Mouse (Mus musculus) layer of hippocampus, postnatal 36 days (tissue): ENCODE results near the gene Proz. TPM values are rescaled to one million over a fixed set of nuclear protein-coding genes. Genes with fewer than 3 reads are reported as not detected.
"Not testable (repeated sequence)": the region's sequence is repeated elsewhere in the genome, so short reads cannot be mapped to it uniquely, and the experiment has no call there.

Source experiments
- DNase-seq, 2 experiments: peaks; one replicate each; pipeline ENCODE4 v3.0.0; 2022
- total RNA-seq, 2 experiments: library from RNA; stranded (reverse); gene quantifications; 2 replicates each; pipeline ENCODE4 v1.2.3; 2021

The Proz gene
- total RNA-seq: not detected

GRCm38 (mm10) chr8:13060441-13061150, at the start of gene Proz:
Gene Proz, plus strand, starts transcription at chr8:13060914.
- no peak for DNase-seq

DNA sequence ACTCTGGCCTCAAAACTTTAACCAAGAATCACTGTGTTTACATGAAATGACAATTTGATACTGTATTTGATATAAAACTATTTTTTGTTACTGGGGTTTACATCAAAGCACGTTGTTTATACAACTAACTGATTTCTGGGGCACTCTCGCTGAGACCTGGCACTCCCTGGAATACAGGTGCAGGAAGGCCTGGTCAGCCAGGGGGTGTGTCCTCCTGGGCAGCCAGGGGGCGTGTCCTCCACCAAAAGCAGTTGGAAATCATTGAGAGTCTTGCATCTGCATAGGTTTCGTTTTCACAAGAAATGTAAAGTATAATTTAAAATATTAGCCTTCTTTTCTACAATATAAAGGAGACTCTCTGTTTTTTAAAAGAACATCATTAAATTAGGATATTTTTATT, 41.2 kb upstream of the Proz start:
- no peak for DNase-seq

DNA sequence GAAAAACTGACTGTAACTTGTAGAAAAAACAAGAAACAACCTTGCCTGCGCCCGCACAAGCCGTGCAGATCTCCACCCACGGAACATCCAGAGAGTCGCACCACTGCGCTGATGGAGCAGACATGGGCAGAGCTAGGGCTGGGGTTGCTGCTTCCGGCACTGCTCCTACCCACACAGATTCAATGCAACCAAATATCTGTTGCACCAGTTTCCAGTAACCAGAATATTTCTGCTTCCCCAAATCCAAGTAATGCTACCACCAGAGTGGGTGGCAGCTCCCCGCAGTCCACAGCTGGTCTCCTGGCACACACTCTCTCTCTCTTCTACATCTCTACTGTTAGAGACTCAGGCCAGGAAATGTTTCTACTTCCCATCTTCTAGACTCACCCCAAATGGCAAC, 38.9 kb upstream of the Proz start:
- DNase-seq: peak; percentile 34 to 45

- no peak for DNase-seq
These were observed 35.1 kb upstream of the Proz start, which contains the start of gene F7 for GRCm38 (mm10) chr8:13025487-13026224. Gene F7, plus strand, starts transcription at chr8:13026034.

DNA sequence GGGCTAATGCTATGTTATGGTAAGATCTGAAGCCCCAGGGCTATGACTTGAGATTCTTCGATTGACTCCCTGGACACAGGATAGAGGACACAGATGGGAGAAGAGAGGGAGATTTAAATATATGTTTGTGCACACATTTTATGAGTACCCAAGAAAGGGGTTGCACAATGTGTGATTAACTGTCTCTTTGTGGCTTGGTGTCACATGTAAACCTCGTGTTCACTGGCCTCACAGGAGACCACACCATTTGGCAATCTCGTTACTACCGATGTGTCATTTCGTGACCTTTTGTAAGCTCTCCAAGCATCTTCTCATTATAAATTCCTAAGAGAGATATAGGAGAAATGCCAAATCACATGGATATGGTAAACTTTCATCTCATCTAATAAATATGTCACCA, 33.1 kb upstream of the Proz start:
- DNase-seq: no peak

GRCm38 (mm10) chr8:13028482-13028881, 32.2 kb upstream of the Proz start:
- peak; percentile 46 to 55 for DNase-seq

DNA sequence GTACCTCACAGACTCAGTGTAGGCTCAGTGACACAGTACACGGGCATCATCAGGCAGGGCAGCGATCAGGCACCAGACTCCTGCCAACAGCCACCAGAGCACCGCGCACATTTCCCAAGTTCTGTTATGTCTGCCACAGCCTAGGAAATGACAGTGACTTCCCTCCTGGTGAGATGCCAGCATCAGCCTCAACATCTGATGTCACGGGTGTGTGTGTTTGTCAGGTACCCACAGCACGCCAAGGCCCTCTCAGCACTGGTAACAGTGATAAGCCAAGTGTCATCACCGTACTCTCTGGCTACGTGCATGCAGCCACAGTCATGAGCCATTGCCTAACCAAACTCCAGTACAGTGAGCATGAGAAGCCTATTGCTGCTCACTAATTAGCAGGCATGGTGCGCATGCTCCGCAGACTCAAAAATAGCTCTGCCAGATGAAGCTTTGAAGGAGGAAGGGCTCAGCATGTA, 24.3 kb upstream of the Proz start:
- DNase-seq: peak; percentile 41 to 60

- DNase-seq: no peak
These were observed 23.7 kb upstream of the Proz start, which contains the start of gene F10 for GRCm38 (mm10) chr8:13037015-13037414. Gene F10, plus strand, starts transcription at chr8:13037308.

GRCm38 (mm10) chr8:13037569-13037968, 23.1 kb upstream of the Proz start:
- no peak for DNase-seq

DNA sequence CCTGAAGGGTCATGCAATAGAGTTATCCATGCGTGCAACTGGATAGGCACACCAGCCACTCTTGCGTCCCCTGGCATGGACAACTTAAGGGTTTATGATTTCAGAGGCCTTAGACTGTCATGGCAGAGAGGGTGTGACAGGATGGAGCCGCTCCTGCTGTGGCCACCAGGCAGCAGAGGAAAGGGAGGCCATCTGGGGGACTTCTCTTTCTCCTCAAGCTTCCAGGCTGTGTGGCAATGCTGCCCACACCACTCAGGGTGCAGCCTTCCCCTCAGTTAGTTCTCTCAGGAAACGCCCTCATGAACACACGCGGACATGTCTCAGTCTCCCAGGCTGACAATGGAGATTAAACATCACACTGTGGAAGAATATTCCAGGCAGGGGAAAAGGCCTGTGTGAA, 21.7 kb upstream of the Proz start:
- DNase-seq: no peak

- no peak for DNase-seq
These were observed 19.3 kb upstream of the Proz start for GRCm38 (mm10) chr8:13041459-13041858.

DNA sequence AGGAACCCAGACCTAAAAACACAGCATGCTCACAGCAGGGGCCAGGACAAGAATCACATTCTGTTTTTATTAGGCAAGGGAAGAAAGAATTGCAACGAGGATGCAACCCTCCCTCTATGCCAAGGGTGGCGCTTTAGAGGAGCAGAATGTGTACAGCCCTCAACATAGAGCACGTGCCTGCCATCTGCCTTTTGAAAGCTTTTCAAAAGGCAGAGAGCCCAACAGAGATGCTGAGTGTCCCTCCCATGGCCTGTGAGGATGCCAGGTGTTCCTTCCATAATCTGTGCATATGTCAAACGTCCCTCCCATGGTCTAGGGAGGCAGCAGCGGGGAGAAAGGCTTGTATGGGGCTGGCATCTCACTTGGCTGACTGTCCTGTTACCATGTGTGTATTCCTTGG, 13.1 kb upstream of the Proz start:
- no peak for DNase-seq

DNA sequence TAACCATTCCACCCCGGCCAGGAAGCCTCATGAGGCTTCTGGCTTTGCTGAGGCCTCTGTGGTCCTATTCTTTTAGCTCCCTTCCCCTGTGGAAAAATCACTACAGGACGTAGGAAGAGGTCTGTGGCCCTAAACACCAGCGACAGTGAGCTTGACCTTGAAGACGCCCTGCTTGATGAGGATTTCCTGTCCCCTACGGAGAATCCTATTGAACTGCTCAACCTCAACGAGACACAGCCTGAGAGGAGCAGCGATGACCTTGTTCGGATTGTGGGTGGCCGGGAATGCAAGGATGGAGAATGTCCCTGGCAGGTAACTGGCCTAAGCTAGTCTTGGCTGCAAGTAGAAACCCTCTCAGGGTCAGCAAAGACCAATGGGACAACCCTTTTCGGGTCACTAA, 10.2 kb upstream of the Proz start:
- no peak for DNase-seq

GRCm38 (mm10) chr8:13057351-13057750, 3.4 kb upstream of the Proz start:
- no peak for DNase-seq

DNA sequence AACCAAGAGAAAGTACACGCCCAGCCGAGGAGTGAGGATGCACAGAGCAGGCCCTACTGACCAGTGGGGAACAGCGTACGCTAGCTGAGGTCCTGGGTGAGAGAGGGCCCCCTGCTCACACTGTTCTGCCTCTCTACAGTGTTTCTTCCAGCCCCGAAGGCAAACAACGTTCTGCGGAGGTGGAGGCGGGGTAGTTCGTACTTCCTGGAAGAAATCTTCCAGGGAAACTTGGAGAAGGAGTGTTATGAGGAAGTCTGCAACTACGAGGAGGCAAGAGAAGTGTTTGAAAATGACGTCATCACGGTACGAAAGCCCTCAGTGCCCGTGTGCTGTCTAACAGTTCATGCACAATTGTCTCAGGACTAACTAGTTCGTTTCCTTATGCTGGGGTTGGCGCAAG, 2.4 kb downstream of the Proz start:
- no peak for DNase-seq

DNA sequence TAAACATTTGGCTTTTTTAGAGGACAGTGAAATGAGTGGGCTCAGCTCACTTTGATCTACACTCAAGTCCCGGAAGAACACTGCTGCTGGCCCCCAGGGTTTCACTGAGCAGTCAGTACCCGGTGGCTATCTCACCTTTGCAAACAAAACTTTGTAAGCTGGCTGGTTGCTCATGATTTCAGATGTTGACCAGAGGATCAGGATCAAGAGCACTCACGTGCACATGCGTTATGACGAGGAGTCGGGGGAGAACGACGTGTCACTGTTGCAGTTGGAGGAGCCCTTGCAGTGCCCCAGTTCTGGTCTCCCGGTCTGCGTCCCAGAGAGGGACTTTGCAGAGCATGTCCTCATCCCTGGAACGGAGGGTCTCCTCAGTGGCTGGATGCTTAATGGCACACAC, 12.5 kb downstream of the Proz start:
- DNase-seq: no peak

GRCm38 (mm10) chr8:13075044-13075443, 14.3 kb downstream of the Proz start:
- no peak for DNase-seq

DNA sequence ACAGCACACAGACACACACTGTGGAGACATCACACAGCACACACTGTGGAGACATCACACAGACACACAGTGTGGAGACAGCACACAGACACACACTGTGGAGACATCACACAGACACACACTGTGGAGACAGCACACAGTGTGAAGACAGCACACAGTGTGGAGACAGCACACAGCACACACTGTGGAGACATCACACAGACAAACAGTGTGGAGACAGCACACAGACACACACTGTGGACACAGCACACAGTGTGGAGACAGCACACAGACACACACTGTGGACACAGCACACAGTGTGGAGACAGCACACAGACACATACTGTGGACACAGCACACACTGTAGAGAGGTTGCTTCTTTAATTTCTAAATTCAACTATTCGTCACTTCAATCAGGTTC, 14.9 kb downstream of the Proz start:
- DNase-seq: not testable (repeated sequence)

DNA sequence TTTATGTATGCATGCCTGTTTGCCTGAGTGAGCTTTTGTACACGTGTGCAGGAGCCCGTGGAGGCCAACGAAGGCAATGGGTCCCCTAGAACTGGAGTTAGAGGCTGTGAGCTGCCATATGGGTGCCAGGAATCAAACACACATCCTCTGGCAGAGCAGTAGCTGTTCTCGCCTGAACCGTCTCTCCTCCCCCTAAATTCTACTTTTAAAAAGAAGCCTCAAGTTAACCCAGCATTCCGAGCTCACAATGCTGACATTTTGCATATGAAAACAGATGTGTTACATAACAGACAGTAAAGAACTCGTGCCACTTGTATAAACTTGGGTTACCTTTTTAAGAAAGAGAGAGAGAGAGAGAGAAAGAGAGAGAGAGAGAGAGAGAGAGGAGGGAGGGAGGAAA, 16.8 kb downstream of the Proz start:
- DNase-seq: no peak

DNA sequence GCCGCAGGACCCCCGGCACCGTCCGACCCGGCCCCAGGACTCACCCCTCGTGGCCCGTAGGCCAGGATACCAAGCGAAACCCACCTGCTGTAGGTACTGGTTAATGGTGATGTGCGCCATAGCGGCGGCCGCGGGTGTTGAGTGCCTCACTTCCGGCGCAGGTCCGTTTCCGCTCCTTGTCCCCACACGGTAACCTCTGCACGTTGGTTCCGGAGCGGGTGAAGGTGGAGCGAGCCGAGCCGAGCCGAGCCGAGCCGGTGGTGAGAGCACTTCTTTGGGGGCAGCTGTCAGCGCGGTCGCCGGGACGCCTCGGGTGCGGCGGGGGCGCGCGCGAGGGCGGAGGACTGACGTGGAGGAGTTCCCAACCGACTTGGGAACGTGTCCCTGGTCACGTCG, 44.0 kb downstream of the Proz start:
- peak; percentile 91 for DNase-seq

GRCm38 (mm10) chr8:13105087-13105881, 44.6 kb downstream of the Proz start, which contains the start of the genes Pcid2 and Cul4a:
Gene Pcid2, minus strand, starts transcription at chr8:13105459.
Gene Cul4a, plus strand, starts transcription at chr8:13105621.
- DNase-seq: peak; percentile 95 to 96

- DNase-seq: peak in 1 of 2 experiments; percentile 23
These were observed 45.3 kb downstream of the Proz start for GRCm38 (mm10) chr8:13105908-13106551.
